Mouse (Mus musculus) ES-Bruce4 (cell line): ENCODE data around the gene Zbtb20. TPM values are rescaled to one million over a fixed set of nuclear protein-coding genes. Genes with fewer than 3 reads are reported as not detected.

Experiments used
- H3K27ac ChIP-seq: 2 replicates; pipeline ENCODE4 v1.5.1; 2012; ENCODE audit warnings: low read length, inconsistent platforms; ENCODE audit not compliant: insufficient read depth
- H3K27me3 ChIP-seq: 2 replicates; pipeline ENCODE4 v1.6.1; 2012; ENCODE audit warnings: mild to moderate bottlenecking, low read length, inconsistent platforms; ENCODE audit not compliant: control insufficient read depth, poor library complexity, insufficient read depth, severe bottlenecking
- H3K36me3 ChIP-seq: 2 replicates; pipeline ENCODE4 v1.6.1; 2012; ENCODE audit warnings: inconsistent platforms, mild to moderate bottlenecking, low read length, moderate library complexity; ENCODE audit not compliant: control insufficient read depth, poor library complexity, insufficient read depth, severe bottlenecking
- H3K4me1 ChIP-seq: one replicate; pipeline ENCODE4 v1.8.1; 2011; ENCODE audit warnings: low read length; ENCODE audit not compliant: control insufficient read depth, insufficient read depth
- H3K4me3 ChIP-seq: 2 replicates; pipeline ENCODE4 v1.5.1; 2011; ENCODE audit warnings: low read depth, mild to moderate bottlenecking, low read length
- H3K9ac ChIP-seq: 2 replicates; pipeline ENCODE4 v1.6.1; 2012; ENCODE audit warnings: low read depth, mild to moderate bottlenecking, inconsistent platforms; ENCODE audit not compliant: poor library complexity, severe bottlenecking
- H3K9me3 ChIP-seq: replicated peaks from 2 replicates; pipeline ENCODE4 v1.6.1; 2012; ENCODE audit warnings: mild to moderate bottlenecking, low read length, inconsistent platforms; ENCODE audit not compliant: control insufficient read depth, poor library complexity, insufficient read depth, severe bottlenecking
- CTCF ChIP-seq: IDR thresholded peaks from one replicate; pipeline ENCODE4 v1.8.1; 2011; ENCODE audit warnings: low read depth, low read length
- EP300 ChIP-seq: IDR thresholded peaks from 2 replicates; pipeline ENCODE4 v1.6.1; 2011; ENCODE audit warnings: low read depth, low read length; ENCODE audit not compliant: insufficient read depth
- POLR2A ChIP-seq: IDR thresholded peaks from one replicate; pipeline ENCODE4 v1.8.1; 2011; ENCODE audit warnings: low read length; ENCODE audit not compliant: insufficient read depth
- polyA plus RNA-seq: library from polyadenylated mRNA; stranded (reverse); fragments of >200 nt; gene quantifications from 2 replicates; pipeline ENCODE4 v1.2.4, GENCODE M21; 2011; ENCODE audit warnings: low read depth; ENCODE audit not compliant: missing spikeins, insufficient read depth, insufficient read length

The Zbtb20 gene
- polyA plus RNA-seq, 1 experiment, result 9.9 TPM

DNA sequence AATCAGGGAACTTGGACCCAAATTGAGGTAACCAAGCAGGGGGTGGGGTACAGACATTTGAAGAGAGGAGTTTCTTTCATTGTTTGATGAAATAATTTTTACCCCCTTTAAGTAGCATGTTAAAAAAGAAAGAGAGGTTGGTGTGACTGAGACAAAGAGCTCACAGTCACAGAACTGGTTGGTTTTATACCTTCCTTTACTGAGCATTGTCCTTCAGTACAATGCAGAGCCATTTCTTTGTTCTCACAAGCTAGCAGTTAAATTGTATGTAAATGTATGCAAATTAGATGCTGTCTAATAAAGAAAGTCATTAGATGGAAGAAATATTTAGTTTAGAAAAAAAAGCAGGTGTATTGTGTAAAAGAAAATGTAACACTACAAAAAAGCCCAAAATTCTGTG lies 220.4 kb downstream of the Zbtb20 start:
- TF ChIP-seq POLR2A (no peak), CTCF (no peak), EP300 (no peak)
- no peaks in the 10 kb centered on the region for H3K9me3 ChIP-seq
- H3K27me3 ChIP-seq, result no peaks in the 10 kb centered on the region
- no peaks in the 10 kb centered on the region for H3K36me3 ChIP-seq
- H3K9ac ChIP-seq, result no peak overlapping the region
- H3K4me3 ChIP-seq, result no peak overlapping the region
- no peak overlapping the region for H3K27ac ChIP-seq
- peaks cover 1% of the 10 kb centered on the region for H3K4me1 ChIP-seq

GRCm38 (mm10) chr16:43098153-43098552 lies 222.5 kb downstream of the Zbtb20 start:
- no peaks in the 10 kb centered on the region for H3K36me3 ChIP-seq
- H3K27ac ChIP-seq, result no peak overlapping the region
- TF ChIP-seq POLR2A (no peak), CTCF (no peak), EP300 (no peak)
- peaks cover 1% of the 10 kb centered on the region for H3K4me1 ChIP-seq
- no peak overlapping the region for H3K9ac ChIP-seq
- H3K27me3 ChIP-seq, result no peaks in the 10 kb centered on the region
- no peak overlapping the region for H3K4me3 ChIP-seq
- no peaks in the 10 kb centered on the region for H3K9me3 ChIP-seq

DNA sequence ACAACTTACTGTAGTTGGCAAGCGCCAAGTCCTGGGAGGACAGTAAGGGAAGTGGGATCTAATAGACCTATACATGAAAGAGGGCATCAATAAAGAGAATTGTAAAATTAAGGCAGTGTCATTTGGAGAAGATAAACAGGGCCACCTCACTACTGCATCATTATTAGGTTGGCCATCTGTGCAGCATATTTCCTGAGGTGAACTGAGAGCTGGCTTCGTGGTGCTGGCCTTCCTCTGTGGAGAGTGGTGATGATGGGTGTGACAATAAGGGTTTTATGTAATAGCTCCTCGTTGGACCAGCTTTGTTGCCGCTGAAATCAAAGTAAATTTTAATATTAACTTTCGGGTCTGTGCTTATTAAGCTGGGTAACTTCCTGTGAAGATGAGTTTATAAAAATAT lies 223.0 kb downstream of the Zbtb20 start:
- no peaks in the 10 kb centered on the region for H3K36me3 ChIP-seq
- H3K27ac ChIP-seq, result no peak overlapping the region
- H3K4me1 ChIP-seq, result peaks cover 1% of the 10 kb centered on the region
- TF ChIP-seq EP300 (no peak), POLR2A (no peak), CTCF (no peak)
- no peaks in the 10 kb centered on the region for H3K27me3 ChIP-seq
- no peaks in the 10 kb centered on the region for H3K9me3 ChIP-seq
- H3K9ac ChIP-seq, result no peak overlapping the region
- no peak overlapping the region for H3K4me3 ChIP-seq

DNA sequence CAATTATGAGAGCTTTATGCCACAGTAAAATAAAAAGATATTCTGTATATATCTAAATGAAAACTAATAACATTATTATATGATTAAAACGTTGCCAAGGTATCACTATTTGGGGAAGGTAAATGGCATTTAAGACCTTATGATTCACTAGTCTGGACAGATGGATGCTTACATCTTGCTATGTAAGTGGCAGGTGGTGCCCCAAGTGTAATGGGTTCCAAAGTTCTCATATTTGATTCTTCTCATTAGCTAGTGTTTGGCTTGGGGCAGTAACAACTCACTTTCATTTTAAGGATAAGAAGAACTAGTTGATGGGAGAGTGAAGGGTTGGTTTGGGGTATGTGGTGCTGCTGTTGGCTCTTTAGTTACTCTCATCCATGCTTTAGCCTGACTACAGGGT lies 235.6 kb downstream of the Zbtb20 start:
- TF ChIP-seq EP300 (no peak), POLR2A (no peak), CTCF (no peak)
- Histone ChIP-seq H3K4me1 (no peaks in the 10 kb centered on the region), H3K27ac (no peak overlapping the region), H3K36me3 (no peaks in the 10 kb centered on the region), H3K4me3 (no peak overlapping the region), H3K9me3 (no peaks in the 10 kb centered on the region), H3K9ac (no peak overlapping the region), H3K27me3 (no peaks in the 10 kb centered on the region)

DNA sequence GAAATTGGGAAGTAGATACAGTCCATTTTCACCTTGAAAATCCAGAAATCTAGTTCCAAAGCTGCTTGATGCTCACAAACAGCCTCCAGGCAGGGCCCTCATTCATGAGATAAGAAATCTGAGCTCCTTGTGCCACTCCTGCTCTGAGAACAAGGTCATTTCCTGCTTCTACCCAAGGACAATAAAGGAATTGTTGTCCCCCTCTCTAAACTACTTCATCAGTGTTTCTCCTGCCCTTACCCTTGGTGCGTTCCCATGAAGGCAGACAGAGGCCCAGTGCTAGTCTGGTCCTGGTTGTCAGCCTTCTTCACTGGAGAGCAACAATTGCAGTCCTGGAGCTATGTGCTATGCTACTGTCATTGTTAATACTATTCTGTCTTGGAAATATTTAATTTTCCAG lies 238.3 kb downstream of the Zbtb20 start:
- no peak overlapping the region for H3K27ac ChIP-seq
- no peaks in the 10 kb centered on the region for H3K9me3 ChIP-seq
- no peak overlapping the region for H3K9ac ChIP-seq
- H3K27me3 ChIP-seq, result no peaks in the 10 kb centered on the region
- no peaks in the 10 kb centered on the region for H3K36me3 ChIP-seq
- H3K4me3 ChIP-seq, result no peak overlapping the region
- TF ChIP-seq POLR2A, result no peak
- no peak for TF ChIP-seq CTCF
- TF ChIP-seq EP300, result no peak
- H3K4me1 ChIP-seq, result no peaks in the 10 kb centered on the region

DNA sequence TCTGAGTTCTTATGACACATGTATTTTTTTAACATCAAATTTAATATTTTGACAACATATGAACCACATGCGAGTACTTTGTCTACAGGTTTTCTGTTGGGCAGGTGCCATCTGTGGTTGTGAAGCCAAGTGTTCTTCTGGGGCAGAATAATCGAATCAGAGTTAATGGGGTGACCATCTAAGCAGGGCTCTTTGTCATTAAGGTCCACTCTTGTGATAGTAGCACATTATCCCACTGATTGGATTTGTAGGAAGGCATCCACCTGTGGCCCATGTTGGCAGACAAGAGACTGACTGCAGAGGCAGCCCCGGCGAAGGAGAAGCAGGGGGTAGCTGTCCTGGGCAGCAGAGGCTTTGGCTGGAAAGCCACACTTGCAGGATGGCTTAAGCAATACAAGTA lies 254.3 kb downstream of the Zbtb20 start:
- Histone ChIP-seq H3K9ac (no peak overlapping the region), H3K27me3 (no peaks in the 10 kb centered on the region), H3K9me3 (no peaks in the 10 kb centered on the region), H3K4me1 (no peaks in the 10 kb centered on the region), H3K36me3 (no peaks in the 10 kb centered on the region), H3K4me3 (no peak overlapping the region), H3K27ac (no peak overlapping the region)
- TF ChIP-seq POLR2A (no peak), EP300 (no peak), CTCF (no peak)
